Mouse (Mus musculus) liver, embryonic 14.5 days (tissue): ENCODE data around the gene Ehhadh.

Experiments used
- CTCF ChIP-seq: IDR thresholded peaks from 2 replicates; pipeline ENCODE4 v1.5.1; 2016; ENCODE audit warnings: antibody characterized with exemption, low read depth, control low read depth
- EP300 ChIP-seq: IDR thresholded peaks from 2 replicates; pipeline ENCODE4 v1.6.1; 2016; ENCODE audit warnings: antibody characterized with exemption, low read depth

DNA sequence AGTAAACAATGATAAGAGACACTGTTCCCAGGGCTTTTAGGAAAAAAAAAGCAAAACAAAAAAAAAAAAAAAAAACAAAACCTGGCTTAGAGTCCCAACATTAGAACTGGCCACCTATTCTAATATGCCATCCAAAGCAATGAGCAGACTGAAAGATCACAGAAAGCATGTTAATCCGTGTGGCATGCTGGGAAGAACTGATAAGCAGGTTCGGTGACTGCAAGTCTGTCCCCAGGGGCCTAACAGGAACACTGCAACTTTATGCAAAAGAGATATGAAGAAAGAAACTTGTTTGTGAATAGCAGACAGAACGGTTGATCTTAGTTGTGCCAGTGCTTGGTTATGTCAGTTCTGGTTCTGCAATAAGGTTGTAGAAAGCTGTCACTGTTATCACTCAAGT is 4.2 kb upstream of the Ehhadh start:
- peak; percentile 43 for TF ChIP-seq CTCF
- peak; percentile 84 for TF ChIP-seq EP300
